Mouse (Mus musculus): ENCODE results near the gene Gigyf2.
A peak's percentile ranks its signal among the peaks of the same experiment; 100 is the strongest.

Gene Gigyf2

DNA sequence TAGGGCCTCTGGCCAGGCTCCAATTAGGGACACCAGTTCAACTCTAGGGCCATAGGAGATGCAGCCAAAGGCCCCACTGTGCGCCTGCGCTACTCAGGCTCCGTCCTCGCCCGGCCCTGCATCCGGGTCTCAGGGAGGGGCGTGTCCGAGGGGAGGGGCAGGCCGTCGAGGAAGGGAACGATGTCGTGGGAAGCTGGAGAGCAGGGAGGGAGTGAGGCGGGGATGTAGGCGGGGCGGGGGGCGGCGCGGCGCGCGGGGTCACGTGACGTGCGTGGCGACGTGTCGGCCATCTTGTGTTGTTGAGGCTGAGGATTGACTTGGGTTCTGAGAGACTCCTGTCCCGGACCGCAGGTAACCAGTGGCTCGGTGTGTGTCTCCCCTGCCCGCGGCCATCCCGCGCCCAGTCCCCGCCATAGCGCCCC, at the start of gene Gigyf2:
TSS of gene Gigyf2 (plus strand) at position 257 of the 422 bp plus-strand sequence.
- peak; percentile 95 for DNase-seq (ENCODE audit: low spot score)

- DNase-seq (ENCODE audit: low spot score), result no peak
Observed at GRCm38 (mm10) chr1:87280281-87280680, 46.5 kb upstream of the Gigyf2 start.

DNA sequence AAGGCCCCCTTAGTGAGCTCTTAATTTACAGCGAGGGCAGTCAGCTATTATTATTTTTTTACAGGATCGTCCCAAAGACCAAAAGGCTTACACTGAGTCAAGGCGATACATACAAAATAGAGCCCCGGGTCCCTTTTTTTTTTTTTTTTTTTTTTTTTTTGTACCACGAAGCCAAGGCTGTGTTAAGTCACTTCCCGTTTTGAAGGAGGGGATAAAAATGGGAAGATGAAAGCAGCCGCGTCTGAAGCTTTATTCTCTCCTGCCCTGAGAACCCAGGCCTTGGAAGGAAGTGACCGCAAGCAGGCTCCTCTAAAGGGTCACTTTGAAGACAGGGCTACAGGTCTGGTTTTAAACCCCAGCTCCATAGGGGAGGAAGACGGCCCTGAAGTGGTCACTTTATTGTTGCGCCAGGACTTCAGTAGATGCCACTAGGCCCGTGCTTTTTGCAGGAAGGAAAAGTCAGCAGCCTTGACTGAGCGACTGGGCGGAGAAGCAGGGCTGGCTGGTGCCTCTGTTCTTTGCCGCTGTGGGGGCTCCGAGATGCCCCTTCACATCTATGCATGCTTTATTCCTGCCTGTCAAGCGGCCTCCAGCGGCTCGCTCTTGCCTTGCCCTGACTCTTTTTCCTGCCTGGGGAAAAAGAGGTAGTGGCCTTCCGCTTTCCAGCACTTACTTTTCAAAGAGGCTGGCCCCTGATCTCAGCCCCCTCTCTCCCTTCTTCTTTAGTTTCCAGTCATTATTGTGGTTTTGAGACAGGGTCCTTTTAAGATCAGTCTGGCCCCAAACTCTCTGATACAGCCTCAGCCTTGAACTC, 45.0 kb upstream of the Gigyf2 start:
- no peak for DNase-seq (ENCODE audit: low spot score)

DNA sequence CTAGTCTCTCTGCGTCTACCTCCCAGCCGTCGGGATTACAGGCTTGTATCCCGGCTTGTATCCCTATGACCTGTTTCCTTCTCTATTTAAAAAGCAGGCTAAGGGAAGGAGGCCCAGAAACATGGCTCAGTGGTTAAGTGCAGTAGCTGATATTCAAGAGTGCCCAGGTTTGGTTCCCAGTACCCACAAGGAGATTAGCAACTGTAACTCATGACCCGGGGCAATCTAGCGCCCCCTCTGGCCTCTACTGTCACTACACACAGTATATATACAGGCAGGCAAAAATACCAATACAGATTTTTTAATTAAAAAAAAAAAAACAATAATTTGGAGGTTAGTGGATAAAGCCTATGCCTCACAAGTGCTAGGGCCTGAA, 44.4 kb upstream of the Gigyf2 start:
- DNase-seq (ENCODE audit: low spot score), result no peak

- DNase-seq (ENCODE audit: low spot score), result no peak
Observed at GRCm38 (mm10) chr1:87283410-87283960, 43.3 kb upstream of the Gigyf2 start.

DNA sequence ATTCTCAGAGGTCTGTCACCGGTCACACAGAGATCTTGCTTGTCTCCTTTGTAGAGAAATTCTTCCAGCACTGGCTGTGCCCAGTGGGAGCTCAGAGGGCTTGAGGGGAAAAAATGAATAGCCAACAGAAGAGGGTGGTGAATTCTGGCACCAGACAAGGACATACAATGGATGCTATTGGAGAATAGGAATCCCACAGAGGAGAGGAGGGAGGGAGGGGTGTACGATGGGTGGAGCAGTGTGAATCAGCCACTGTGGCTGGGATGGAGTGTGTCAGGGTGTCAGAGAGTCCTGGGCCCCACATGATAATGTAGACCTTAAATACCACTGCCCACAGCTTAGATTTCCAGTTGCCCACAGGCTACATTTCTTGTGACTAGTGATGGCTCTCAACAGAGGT, 39.7 kb upstream of the Gigyf2 start:
- no peak for DNase-seq (ENCODE audit: low spot score)

DNA sequence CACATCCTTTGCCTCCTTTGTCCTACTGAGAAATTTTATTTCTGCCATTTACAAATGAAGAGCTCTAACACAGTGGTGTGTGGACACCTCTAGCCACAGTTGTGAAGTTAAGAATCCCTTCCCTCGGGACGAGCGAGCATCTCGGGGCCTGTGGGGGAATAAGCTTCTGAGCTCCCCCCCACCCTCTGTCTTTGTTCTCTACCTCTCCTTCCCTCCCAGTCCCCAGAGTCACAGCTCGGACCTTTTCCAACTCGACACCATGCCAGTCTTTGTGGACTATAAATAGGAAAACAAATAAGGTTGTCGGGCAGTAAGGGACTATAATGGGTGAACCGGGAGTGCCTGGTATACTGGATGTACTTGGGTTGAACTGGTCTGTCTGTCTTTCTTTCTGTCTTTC, 35.4 kb upstream of the Gigyf2 start:
- DNase-seq (ENCODE audit: low spot score), result no peak

DNA sequence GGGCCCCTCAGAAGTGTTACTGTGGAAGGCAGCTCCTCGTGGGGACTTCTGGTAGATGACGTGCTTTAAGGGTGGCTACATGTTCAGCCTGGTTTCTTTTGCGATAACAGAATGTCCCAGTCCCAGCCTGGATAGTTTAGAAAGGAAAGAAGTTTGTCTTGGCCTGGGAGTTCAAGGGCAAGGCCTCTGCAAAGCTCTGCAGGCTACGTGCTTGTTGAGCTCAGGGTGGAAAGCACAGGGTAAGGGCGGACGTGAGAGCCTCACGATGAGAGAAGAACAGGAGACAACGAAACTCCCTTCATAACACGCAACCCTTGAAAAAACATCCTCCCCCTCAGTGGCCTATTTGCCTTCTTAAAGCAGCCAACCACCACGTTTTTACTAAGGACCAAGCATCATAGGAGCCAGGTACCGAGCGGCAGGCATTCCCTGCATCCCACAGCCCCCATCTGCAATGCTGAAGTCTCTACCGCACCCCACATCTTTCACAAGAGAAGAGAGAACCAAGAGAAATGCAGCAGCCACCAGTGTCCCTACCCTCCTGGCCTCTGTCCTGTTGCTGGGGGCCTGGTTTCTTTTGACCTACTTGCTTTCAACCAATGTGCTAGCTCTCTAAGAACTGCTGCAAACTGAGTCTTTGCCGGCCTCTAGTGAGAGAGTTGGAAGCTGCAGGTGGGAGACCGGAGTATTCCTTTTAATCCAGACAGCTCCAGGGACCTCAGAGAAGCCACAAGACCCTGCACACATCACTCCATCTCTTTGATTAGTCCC, 34.2 kb upstream of the Gigyf2 start:
- no peak for DNase-seq (ENCODE audit: low spot score)

DNA sequence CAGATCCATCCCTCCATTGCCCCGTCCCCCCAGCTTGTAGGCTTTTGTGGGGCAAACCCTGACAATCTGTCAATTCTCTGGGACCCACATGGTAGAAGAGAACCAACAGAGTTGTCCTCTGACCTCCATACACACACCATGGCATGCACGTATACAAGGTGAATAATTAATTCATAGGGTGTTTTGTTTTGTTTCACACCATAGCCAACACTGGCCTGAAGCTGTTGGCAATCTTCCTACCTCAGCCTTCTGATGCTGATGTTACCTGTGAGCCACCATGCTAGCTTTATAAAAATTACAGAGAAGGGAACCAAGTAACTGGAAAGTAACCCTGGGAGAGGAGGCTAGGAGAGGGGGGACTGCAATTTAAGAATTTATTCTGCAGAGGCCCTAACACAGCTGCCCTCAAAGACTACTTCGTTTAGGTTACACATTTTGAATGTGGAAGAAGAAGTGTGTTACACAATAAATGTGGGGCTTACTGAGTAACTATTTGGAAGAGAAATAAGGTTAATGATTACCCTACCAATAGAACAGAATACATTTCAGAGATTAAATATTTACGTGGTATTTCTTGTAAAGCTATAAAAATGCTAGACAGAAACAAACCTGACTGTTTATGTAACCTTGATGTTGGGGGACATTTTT, 32.6 kb upstream of the Gigyf2 start:
- DNase-seq (ENCODE audit: low spot score), result no peak

GRCm38 (mm10) chr1:87294951-87295350, 31.8 kb upstream of the Gigyf2 start:
- DNase-seq (ENCODE audit: low spot score), result no peak

DNA sequence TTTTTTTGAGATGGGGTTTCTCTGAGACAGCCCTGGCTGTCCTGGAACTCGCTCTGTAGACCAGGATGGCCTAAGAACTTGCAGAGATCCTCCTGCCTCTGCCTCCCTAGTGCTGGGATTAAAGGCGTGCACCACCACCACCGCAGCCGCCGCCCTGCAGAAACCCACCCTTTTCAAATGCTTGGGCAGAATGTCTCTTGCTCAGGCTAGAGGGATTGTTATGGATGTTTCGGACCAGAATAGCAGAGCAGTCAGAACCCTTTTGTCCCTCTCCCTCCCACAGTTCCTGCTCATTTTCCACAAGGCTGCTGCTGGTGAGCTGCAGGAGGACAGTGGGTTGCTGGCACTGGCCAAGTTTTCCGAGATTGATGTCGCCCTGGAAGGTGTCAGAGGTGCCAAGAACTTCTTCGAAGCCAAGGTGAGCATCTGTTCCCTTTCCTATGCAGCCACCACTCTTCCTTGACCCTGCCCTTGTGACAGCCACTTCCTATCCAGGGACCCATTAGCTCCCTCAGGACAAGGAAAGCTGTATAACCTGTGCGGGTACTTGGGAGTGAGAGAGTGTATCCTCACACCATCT, 29.4 kb upstream of the Gigyf2 start:
- no peak for DNase-seq (ENCODE audit: low spot score)

- no peak for DNase-seq (ENCODE audit: low spot score)
Observed at GRCm38 (mm10) chr1:87300360-87301286, 26.2 kb upstream of the Gigyf2 start.

- DNase-seq (ENCODE audit: low spot score), result no peak
Observed at GRCm38 (mm10) chr1:87301971-87302370, 24.8 kb upstream of the Gigyf2 start.

DNA sequence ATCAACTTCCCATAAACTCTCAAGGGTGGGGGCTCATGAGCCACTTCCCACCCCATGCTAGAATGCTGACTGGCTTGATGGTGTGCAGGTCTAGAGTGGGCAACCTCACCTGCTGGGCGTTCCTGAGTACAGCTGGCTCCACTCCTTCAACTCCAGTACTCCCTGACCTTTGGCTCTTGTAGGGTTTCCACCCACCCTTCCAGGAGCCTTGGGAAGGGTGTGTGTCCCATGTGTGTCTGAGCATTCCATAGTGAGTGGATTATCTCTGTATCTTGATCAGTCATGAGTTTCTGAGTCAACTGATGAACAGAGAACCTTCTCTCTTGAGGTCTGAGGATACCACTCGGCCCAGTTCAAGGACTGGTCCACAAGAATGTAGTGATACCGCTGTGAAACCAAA, 17.8 kb upstream of the Gigyf2 start:
- no peak for DNase-seq (ENCODE audit: low spot score)

- DNase-seq (ENCODE audit: low spot score), result no peak
Observed at GRCm38 (mm10) chr1:87309621-87310020, 17.2 kb upstream of the Gigyf2 start.

DNA sequence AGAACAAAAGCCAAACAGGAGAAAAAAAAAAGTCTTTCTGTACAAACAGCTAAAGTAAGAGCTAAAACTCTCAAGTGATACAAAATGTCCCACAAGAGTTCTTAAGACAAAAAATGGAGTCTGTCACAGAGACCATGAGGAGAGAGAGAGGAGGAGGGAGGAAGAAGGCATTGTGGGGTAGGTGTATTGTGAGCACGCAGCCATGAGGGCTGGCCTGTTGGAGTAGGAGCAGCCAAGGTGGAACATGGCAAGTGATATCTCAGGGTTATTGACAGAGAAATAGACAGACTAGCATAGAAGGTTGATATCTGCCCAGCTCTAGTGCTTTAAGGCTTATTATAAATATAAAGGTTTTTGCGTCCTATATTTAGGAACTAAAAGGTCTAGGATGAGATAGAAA, 14.1 kb upstream of the Gigyf2 start:
- no peak for DNase-seq (ENCODE audit: low spot score)

DNA sequence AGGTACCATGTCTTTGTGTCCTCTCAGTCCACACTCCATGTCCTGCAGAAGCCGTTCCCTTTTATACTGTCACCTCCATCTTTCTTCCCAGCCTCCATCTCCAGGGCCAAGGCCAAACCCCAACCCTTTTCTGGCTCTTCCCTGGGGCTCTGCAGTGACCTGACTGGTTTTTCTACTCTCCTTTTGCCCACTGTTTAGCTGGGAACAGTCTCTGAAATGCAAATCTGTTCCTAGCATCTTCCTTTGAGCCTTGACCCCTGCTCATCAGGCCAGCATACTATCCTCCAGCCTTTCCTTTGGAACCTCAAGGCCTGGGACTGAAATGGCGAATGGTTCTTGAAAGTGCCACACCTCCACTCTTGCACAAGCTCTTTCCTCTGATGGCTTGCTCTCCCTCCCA, 13.7 kb upstream of the Gigyf2 start:
- no peak for DNase-seq (ENCODE audit: low spot score)

- DNase-seq (ENCODE audit: low spot score), result no peak
Observed at GRCm38 (mm10) chr1:87313843-87314570, 12.8 kb upstream of the Gigyf2 start.

- DNase-seq (ENCODE audit: low spot score), result no peak
Observed at GRCm38 (mm10) chr1:87315431-87315830, 11.4 kb upstream of the Gigyf2 start.

DNA sequence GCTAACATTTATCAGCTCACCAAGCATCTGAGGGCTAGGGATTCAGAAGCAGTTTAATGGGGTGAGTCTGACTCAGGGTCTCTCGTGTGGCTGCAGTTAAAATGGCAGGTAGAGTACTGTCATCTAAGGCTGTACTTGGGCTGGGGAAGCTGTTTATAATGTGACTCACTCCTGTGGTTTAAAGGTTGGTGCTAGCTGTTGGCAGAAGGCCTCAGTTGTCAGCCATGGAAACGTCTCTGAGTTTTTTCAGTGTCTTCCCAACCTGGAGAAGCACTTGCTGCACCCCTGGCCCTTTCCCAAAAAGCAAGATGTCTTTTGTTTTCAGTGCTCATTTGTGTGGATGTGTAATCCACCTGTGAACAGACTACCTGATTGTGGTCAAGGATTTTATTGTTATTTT, 10.9 kb upstream of the Gigyf2 start:
- DNase-seq (ENCODE audit: low spot score), result no peak

All from spleen, adult 12 weeks (tissue).